Mouse (Mus musculus) cerebellum, postnatal 36 days (tissue): Measurements from ENCODE around the gene Wdr77.
"Not testable (repeated sequence)": the region's sequence is repeated elsewhere in the genome, so short reads cannot be mapped to it uniquely, and the experiment has no call there.

Experiments used
- DNase-seq, 2 experiments: peaks; one replicate each; pipeline ENCODE4 v3.0.0; 2021 to 2022; ENCODE audit warnings: mixed read lengths in 2 of 2

Gene Wdr77

DNA sequence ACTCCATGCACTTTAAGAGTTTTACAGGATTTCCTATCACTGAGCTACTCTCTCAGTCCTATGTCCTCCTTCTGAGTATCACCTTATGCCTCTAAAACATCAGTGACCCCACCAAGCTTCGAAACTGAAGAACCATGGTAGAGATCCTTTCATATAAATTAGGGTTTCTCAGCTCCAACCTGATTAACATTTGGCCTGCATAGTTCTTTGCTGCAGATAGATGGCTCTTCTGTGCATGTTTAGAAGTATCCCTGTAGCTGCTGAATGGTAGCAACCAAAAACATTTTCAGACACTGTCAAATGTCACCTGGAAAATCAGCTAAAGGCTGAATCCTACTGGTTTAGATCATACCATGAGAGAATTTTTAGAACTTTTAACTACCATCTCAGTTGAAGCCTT is 1.9 kb upstream of the Wdr77 start:
- no peak for DNase-seq

DNA sequence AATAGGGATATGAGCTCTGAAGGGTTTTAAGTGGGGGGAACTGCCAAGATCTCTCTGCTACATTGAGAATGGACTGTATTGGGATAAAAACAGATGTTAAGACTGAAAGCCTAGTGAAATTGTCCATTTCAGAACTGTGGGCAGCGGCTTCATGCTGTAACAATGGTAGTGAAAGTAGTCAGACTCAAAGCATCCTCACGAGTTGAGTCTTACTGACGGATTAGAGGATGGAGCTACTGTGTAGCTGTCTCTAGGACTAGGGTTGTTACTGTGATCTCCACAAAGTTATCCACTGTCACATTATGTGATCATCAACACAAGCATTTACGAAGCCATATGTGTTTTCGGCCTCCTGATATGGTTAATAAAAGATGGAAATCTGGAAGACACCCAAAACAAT is 965 bp upstream of the Wdr77 start:
- no peak for DNase-seq

DNA sequence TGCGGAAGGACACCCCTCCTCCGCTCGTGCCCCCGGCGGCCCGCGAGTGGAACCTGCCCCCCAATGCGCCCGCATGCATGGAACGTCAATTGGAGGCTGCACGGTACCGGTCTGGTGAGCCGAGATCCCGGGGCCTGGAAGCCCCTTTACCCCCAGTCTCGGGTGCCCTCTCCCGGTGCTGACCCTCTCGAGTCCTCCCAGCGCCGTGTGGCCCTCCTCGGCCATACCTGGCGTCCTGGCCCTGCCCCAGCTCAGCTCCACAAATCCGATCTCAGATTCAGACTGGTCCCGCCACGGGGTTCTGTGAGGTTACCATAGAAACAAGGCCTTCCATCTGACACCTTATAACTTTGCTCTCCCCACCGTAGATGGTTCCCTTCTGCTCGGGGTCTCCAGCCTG is 416 bp downstream of the Wdr77 start:
- DNase-seq, result no peak

DNA sequence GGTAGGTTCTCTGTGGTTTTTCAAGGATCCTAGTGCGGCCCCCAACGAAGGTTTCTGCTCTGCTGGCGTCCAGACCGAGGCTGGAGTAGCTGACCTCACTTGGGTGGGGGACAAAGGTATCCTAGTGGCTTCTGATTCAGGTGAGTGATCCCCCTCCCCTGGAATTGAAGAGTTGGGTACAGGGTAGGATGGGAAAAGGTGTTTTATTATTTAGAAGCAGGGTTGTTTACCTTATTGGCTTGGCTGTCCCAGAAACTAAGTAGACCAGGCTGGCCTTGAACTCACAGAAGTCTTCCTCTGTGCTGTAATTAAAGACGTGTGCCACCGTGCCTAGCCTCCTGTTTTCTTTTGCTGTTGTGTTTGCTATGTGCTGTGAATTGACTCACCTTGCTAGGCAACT is 830 bp downstream of the Wdr77 start, which contains the start of gene Atp5f1:
TSS of gene Atp5f1 (minus strand) at position 101 of the 400 bp plus-strand sequence.
- DNase-seq, result no peak

DNA sequence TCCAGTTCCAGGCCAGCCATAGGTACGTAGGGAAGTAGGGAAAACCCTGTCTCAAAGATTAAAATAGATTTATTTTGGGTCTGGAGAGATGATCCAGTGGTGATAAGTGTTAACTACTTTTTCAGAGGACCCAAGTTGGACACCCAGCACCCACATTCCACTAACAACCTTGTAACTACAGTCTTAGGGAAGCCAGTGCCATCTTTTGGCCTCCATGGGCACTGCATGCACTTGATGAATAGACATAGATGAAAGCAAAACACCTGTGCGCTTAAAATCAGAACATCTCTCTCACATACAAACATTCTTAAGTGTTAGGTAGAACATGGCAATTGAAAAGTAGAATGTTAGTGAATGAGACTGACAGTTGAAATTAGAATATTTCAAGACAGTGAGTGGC is 1.5 kb downstream of the Wdr77 start:
- no peak for DNase-seq

DNA sequence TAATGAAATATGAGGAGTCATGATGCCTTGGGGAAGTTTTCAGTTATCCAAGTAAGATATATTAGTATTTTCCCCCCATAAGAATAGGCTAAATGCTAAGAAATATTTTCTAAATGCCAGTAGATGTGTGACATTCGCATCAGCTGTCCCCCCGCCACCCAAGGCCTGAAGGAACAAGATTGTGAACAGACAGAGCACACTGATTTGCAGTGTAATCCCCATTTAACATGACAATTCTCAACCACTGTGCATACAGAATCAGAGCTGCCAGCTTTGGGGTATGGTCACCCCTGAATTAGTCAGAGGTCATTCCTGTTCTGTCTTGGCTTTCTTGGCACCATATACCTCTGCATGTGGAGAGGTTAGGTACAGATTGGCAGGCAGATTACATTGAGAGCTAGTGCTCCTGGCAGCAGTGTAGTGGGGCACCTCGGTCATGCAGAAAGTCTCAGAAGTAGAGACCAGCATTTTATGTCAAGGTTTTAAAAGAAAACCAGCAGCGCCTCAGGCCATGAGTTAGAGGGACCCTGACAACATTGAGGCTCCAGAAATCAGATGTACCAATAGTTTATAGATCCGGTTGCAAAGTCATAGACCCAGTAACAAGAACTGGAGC is 12.8 kb downstream of the Wdr77 start:
- DNase-seq, result no peak

DNA sequence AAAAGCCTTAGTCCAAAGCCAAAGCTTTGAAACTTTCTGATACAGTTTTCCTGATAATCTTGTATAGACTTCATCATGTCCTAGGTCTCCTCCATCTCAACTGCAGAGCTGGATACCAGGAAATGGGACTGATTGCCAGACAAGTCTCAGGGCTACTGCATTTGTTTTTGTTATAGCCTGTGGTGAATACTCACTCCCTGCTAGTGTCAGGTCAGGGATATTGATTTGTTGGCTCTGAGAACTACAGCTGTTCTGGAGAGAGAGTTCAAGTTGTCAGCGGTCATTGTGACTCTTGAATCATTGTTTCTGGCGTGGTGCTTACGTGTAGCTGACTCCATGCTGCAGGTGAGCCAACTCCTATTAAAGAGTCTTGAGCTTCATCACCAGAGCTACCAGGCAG is 14.2 kb downstream of the Wdr77 start, which contains the start of gene Ovgp1:
TSS of gene Ovgp1 (plus strand) at position 301 of the 400 bp plus-strand sequence.
- no peak for DNase-seq

DNA sequence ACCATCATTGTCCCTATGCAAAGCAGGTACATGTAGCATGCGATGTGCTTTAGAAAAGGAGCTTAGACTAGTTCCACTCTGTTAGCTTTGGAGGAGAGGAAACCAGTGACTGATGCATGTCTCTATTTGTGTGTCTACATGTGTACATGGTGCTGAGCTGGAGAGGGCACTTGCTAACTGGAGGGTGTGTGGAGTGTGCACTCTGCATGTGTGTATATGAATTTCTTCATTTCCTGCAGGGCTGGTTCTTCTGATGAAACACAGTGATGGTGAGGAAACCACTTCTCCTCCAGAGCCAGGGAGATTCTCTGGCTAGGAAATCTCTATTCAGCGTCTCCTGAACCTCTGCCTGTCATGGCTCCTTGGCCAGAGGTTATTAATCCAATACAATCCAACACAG is 15.0 kb downstream of the Wdr77 start:
- no peak for DNase-seq

DNA sequence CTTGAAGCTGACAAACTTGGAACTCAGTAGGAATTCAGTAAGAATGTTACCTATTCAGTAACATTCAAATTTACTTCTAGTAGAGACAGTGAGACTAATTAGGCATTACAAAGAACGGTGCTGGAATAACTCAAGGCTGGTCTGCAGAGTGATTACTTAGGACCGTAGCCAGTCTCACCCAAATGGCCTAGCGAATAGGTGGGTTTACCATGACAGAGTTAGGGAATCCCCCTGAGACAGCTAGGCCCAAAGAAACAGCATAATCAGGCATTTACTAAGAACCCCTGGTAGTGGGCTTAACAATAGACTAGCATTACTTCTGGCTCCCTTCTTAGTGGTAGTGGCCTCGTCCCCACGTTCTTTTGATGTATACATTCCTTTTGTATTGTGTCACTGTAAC is 30.4 kb downstream of the Wdr77 start:
- DNase-seq, result not testable (repeated sequence)

DNA sequence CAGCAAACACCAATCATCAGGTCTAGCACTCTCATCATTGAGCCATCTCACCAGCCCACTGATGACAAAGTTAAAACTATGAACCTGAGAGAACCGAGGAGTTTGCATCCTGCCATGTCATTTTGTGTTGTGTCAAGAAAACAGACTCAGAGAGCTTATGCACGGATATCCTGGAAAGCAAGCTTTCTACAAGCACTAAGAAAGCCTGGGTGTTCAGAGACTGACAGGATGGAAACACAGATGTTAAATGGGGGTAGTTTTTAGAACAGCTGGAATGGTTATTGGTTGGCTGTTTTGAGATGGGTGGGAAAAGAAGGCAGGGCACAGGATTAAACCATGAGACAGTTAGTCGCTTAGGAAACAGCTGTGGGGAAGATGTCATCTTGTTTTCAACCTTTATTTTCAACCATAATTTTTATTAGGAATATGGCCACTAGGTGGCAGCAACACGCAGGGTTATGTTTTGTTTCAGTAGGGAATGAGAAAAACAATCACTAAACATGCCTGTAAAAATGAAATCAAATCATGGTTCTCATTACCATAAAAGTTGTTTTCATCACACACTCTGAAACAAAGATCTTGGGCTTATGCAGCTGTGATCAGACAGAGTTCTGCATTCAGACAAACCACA is 32.6 kb downstream of the Wdr77 start:
- DNase-seq, result peak; percentile 19 to 56

DNA sequence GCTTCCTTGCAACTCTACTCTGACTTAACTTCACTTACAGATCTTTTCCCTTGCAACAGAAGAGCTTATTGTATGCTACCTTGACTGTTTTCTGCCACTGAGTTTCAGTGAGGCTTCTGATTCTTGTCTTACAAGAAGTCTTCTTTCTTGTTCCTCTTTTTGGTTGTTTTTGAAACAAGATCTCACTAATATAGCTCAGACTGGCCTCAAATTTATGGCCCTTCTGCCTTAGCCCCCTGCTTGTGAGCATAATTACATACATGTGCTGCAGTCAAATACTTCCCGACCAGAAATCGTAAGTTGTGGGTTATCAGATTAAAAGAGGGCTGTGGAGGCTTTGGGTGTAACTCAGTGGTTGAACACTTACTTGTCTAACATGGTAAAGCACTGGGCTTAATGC is 35.6 kb downstream of the Wdr77 start:
- no peak for DNase-seq

DNA sequence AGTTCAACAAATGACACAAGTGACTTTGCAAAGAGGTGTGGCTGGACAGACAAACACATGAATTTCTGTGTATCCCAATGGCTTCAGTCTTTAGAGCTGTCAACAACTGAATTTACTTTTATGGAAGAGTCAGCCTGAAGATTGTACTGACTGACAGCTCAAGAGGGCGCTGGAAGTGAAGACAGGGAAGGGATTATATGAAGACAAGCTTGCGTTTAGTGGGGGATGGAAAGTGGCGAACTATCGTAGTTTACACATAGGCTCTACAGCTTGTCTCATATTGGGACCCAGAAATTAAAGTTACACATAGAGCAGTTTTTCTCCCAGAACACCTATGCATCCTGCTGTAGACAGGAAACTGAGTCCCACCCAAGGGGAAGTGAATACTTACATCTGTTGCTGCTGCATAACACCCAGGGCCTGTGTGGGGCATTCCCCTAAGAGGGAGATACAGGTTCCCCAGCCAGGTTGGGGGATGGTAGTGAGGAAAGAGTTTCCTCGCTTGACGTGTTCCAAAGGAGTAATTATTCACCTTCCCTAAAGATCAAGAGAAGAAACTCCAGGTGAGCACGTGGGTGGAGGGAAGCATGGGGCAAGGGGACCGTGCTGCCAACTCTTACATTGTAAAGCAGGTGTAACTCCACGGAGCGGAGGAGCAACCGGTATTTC is 41.7 kb downstream of the Wdr77 start:
- no peak for DNase-seq

DNA sequence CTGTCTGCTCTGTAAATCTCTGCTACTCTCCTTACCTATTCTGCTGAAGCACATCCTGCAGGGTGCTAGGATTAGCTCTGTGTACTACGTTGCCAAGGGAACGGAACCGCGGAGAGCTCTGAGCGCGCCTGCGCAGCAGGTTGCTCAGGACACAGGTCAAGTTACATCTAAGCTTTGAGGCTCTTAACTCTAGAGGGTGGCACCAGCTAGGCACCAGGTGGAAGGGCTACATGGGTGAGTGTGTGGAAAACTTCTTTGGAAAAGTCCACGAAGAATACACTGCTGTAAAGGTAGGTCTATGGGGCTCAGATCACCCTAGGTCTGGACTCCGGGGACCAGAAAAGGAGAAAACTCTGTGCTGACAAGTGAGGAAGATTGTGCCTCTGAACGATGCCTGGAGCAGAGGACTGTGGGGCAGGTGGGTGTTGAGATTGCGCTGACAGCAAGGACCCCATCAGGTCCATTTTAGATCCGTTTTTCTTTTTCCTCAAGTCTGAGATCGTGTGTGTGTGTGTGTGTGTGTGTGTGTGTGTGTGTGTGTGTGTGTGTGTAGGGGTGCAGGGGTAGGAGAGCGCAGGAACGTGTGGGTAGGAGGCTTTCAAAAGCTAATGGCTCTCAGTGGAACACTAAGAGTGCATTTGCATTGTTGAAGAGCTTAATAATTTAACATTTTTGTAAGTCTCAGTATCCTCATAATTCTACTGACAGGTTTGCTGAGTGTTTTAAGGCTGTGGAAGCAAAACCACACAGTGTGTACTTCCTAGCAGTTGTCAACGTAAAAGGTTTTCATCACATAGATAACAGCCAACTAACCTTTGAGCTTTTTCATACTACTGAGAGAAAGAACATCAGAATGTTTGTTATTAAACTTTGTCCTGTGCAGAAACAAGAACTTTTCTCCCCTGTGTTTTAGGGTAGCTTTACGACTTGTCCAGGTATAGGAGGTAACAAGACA is 42.5 kb downstream of the Wdr77 start:
- DNase-seq, result peak; percentile 9 to 18

DNA sequence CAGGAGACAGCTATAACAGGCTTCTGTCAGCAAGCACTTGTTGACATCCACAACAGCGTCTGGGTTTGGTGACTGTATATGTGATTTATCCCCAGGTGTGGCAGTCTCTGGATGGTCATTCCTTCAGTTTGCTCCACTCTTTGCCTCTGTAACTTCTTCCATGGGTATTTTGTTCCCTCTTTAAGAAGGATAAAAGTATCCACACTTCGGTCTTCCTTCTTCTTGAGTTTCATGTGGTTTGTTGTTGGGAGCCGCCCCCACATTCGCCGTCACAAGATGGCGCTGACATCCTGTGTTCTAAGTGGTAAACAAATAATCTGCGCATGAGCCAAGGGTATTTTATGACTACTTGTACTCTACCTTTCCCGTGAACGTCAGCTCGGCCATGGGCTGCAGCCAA is 44.2 kb downstream of the Wdr77 start:
- DNase-seq, result not testable (repeated sequence)

DNA sequence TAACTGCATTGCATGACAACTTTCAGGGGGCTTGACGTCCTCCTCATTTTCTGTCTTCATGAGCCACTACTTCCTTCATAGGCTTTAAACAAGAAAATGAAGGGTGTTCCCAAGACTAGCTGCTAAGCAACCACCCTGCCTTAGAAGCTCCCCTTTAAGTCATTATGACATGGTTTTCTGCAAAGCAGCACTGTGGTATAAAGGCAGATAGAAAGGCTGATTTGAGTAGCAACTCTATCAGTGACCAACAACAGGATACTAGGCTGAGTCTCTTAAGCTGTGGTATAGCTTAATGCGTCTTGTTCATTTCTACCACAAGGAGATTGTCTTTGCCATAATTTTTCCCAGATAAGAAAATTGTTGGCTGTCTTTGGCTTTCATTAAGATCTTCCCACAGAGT is 55.4 kb downstream of the Wdr77 start, which contains the start of gene Pifo:
TSS of gene Pifo (minus strand) at position 101 of the 400 bp plus-strand sequence.
- no peak for DNase-seq
